Mouse (Mus musculus) c-Kit-negative CD71-positive TER-119-positive erythroid progenitor cells, embryonic 14.5 days (primary cell): ENCODE measurements around the gene Synj2.

Experiments used
- DNase-seq: peaks from one replicate; pipeline ENCODE4 v3.0.0-alpha.2; 2013; ENCODE audit warnings: low read depth, low spot score

Gene Synj2

GRCm38 (mm10) chr17:5975099-5975977 lies 34.3 kb downstream of the Synj2 start:
- DNase-seq, result no peak

- no peak for DNase-seq
These were observed 35.4 kb downstream of the Synj2 start for GRCm38 (mm10) chr17:5976221-5977055.

GRCm38 (mm10) chr17:5977056-5977920 lies 36.2 kb downstream of the Synj2 start:
- DNase-seq, result no peak

GRCm38 (mm10) chr17:5977921-5978504 lies 36.9 kb downstream of the Synj2 start:
- no peak for DNase-seq

- DNase-seq, result no peak
These were observed 37.5 kb downstream of the Synj2 start for GRCm38 (mm10) chr17:5978505-5979077.

GRCm38 (mm10) chr17:5980860-5981259 lies 39.8 kb downstream of the Synj2 start:
- no peak for DNase-seq

- no peak for DNase-seq
These were observed 42.1 kb downstream of the Synj2 start for GRCm38 (mm10) chr17:5983150-5983549.

GRCm38 (mm10) chr17:5983901-5984300 lies 42.8 kb downstream of the Synj2 start:
- no peak for DNase-seq

GRCm38 (mm10) chr17:5984700-5985231 lies 43.7 kb downstream of the Synj2 start:
- no peak for DNase-seq

- no peak for DNase-seq
These were observed 44.2 kb downstream of the Synj2 start for GRCm38 (mm10) chr17:5985271-5985670.

- DNase-seq, result no peak
These were observed 46.4 kb downstream of the Synj2 start for GRCm38 (mm10) chr17:5987271-5988056.

- DNase-seq, result no peak
These were observed 47.0 kb downstream of the Synj2 start for GRCm38 (mm10) chr17:5988102-5988501.

- no peak for DNase-seq
These were observed 51.9 kb downstream of the Synj2 start for GRCm38 (mm10) chr17:5992866-5993580.

GRCm38 (mm10) chr17:5993581-5994260 lies 52.6 kb downstream of the Synj2 start:
- DNase-seq, result no peak

GRCm38 (mm10) chr17:5994606-5995005 lies 53.5 kb downstream of the Synj2 start:
- no peak for DNase-seq

GRCm38 (mm10) chr17:5996589-5996988 lies 55.5 kb downstream of the Synj2 start:
- no peak for DNase-seq

GRCm38 (mm10) chr17:5997380-5998234 lies 56.5 kb downstream of the Synj2 start:
- no peak for DNase-seq

- DNase-seq, result no peak
These were observed 57.1 kb downstream of the Synj2 start for GRCm38 (mm10) chr17:5998235-5998500.
